Mouse (Mus musculus) lung, postnatal 0 days (tissue): ENCODE measurements around the gene Olfr1378.

Experiments used
- CTCF ChIP-seq: IDR thresholded peaks from 2 replicates; pipeline ENCODE4 v1.5.1; 2016; ENCODE audit warnings: antibody characterized with exemption, mild to moderate bottlenecking
- EP300 ChIP-seq: IDR thresholded peaks from 2 replicates; pipeline ENCODE4 v1.6.1; 2016; ENCODE audit warnings: antibody characterized with exemption, mild to moderate bottlenecking, control low read depth

DNA sequence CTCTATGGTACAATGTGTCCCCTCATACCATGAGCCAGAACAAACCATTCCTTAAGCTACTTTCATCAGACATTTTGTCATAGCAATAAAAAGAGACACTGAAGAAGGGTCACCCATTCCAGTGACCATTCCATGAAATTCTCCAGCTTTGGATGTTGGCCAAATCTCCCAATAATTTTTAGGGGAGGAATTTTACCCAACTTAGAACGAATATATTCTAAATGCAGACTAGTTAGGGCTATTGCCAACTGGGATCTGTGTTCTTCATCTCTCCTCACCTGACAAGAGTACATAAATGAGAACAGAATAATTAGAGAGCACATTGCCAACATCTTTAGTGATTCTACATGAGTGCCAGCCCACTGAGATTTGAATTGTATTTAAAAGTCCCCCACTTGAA lies 47.6 kb downstream of the Olfr1378 start, which contains the start of gene Olfr54:
- TF ChIP-seq CTCF (no peak), EP300 (no peak)
